Mouse (Mus musculus) stomach, embryonic 16.5 days (tissue): ENCODE data around the gene Aars2. TPM values are rescaled to one million over a fixed set of nuclear protein-coding genes. Genes with fewer than 3 reads are reported as not detected.

Experiments
- ATAC-seq: fragments of 200-750 bp; cut with Nextera tagmentation; 2 replicates; pipeline ENCODE4 v1.8.0; 2017; ENCODE audit warnings: moderate number of reproducible peaks, moderate TSS enrichment; ENCODE audit not compliant: insufficient read depth, low FRiP score
- H3K27ac ChIP-seq: fragments of 300-500 bp; sonication (generic); 2 replicates; pipeline ENCODE4 v1.5.1; 2014; ENCODE audit warnings: low read length
- H3K27me3 ChIP-seq: fragments of 300-500 bp; sonication (generic); 2 replicates; pipeline ENCODE4 v1.6.1; 2014; ENCODE audit warnings: low read length, control low read depth, mixed read lengths; ENCODE audit not compliant: control insufficient read depth, insufficient read depth
- H3K36me3 ChIP-seq: fragments of 300-500 bp; sonication (generic); 2 replicates; pipeline ENCODE4 v1.6.1; 2014; ENCODE audit warnings: low read length; ENCODE audit not compliant: control insufficient read depth, insufficient read depth
- H3K4me1 ChIP-seq: fragments of 300-500 bp; sonication (generic); 2 replicates; pipeline ENCODE4 v1.6.1; 2014; ENCODE audit warnings: low read length, control low read depth, mixed read lengths; ENCODE audit not compliant: control insufficient read depth, insufficient read depth
- H3K4me2 ChIP-seq: fragments of 300-500 bp; sonication (generic); 2 replicates; pipeline ENCODE4 v1.6.1; 2014; ENCODE audit warnings: low read depth, low read length, mixed read lengths
- H3K4me3 ChIP-seq: fragments of 300-500 bp; sonication (generic); replicated peaks from 2 replicates; pipeline ENCODE4 v1.5.1; 2014; ENCODE audit warnings: mild to moderate bottlenecking, low read length
- H3K9ac ChIP-seq: fragments of 300-500 bp; sonication (generic); 2 replicates; pipeline ENCODE4 v1.6.1; 2014; ENCODE audit warnings: low read length
- H3K9me3 ChIP-seq: fragments of 300-500 bp; sonication (generic); replicated peaks from 2 replicates; pipeline ENCODE4 v1.6.1; 2016; ENCODE audit warnings: low read length, control low read depth; ENCODE audit not compliant: control insufficient read depth
- WGBS: fragments of 180-500 bp; shearing (Covaris S2); extraction: QIAGEN DNeasy Blood & Tissue Kit; methylation state at CpG from one replicate; pipeline ENCODE4 v1.1.7; 2014; 5-methylcytosine and 5-hydroxymethylcytosine counted together
- polyA plus RNA-seq: library from polyadenylated mRNA; unstranded; fragments of >200 nt; fragmentation: Nextera tagmentation; extraction: Ambion mirVana; gene quantifications from 2 replicates; pipeline ENCODE4 v1.2.1, GENCODE M21; 2015

Aars2 gene
- polyA plus RNA-seq, 1 experiment from 2014 or later, result 17.0 TPM

DNA sequence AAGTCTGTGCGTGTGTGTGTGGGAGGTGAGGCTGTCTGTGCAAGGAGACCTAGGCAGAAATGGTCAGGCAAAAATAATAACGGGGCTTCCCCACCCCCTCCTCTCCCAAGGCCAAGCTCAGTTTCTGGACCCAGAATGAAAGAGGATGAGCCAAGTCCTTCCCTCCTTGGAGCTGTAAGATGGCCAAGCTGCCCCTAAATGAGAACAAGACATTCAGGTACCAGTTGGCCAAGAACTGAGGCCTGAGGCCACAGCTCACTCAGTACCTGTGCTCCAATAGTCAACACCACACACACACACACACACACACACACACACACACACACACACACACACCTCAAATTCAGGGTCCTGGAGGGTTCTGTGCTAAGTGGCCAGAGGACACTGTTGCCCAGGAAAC is 36.1 kb downstream of the Aars2 start:
- Histone ChIP-seq H3K27me3 (peaks cover 73% of the 10 kb centered on the region), H3K27ac (no peak overlapping the region), H3K9ac (no peak overlapping the region), H3K36me3 (no peaks in the 10 kb centered on the region), H3K4me2 (no peak overlapping the region), H3K9me3 (no peaks in the 10 kb centered on the region), H3K4me3 (no peak overlapping the region), H3K4me1 (peaks cover 7% of the 10 kb centered on the region; the same call in 1 of the 2 replicates)
- WGBS, result 67% methylated on average over 2 of the region's 2 CpGs
- no peak for ATAC-seq

DNA sequence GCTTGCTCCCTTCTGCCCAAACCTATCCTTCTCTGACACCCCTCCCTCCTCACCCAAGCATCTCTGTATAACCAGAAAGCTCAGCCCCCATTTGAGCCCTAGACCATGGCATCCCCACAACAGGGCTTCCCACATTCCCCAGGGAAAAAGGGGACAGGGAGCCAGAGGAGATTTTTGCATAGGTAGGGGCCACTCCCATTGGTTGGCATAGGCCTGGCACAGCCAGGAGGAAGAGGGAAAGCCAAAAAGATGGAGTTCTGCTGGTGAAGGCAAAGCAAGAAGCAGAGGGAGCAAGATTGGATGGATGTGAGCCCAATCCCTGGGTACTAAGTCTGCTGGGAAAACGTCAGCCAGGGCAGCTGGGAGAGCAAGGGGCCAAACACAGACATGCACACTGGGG is 36.5 kb downstream of the Aars2 start:
- Histone ChIP-seq H3K4me2 (no peak overlapping the region), H3K4me1 (peaks cover 7% of the 10 kb centered on the region; the same call in 1 of the 2 replicates), H3K9me3 (no peaks in the 10 kb centered on the region), H3K27ac (no peak overlapping the region), H3K27me3 (peaks cover 77% of the 10 kb centered on the region), H3K9ac (no peak overlapping the region), H3K36me3 (no peaks in the 10 kb centered on the region), H3K4me3 (no peak overlapping the region)
- WGBS, result 50% methylated on average over 1 of the region's 1 CpGs
- ATAC-seq, result no peak

DNA sequence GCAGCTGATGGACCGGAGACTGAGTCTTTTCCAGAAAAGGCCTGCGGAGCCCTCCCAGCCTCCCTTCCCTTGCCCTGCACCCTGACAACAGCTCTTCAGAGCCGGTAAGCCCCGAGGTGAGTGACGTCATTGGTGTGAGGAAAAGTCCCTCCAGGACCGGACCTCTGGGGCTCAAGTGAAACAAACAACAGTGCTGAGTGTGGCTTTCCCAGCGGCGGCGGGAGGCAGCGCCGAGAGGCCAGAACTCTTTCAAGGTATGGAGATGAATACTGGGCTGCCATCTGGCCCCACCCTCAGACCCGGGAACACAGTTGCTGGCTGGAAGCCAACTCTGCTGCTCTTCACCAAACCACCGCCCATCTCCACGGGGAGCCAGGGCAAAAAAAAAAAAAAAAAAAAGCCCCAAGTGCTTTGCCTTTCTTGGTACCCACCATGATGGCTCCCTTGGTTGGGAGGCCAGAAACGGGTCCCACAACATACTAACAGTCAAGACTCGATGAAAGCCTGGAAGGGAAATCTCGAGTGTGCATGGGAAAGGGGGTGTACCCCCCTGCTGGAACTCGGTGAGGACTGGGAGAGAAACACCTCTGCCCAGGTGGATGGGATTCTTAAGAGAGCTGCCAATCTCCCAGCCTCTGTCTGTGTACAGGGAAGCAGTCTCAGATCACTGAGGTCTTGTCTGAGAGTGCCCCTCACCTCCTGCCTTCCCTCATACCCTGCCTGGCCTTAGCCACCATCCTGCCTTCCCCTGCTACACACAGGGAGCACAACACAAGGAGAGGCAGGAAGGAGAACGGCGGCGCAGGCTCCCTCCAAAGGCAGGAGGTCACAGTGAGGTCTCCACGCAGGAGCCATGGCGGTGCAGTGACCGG is 37.6 kb downstream of the Aars2 start:
- WGBS, result 26% methylated on average over 24 of the region's 24 CpGs
- H3K4me3 ChIP-seq, result no peak overlapping the region
- no peak overlapping the region for H3K4me2 ChIP-seq
- ATAC-seq, result no peak
- H3K36me3 ChIP-seq, result no peaks in the 10 kb centered on the region
- H3K27ac ChIP-seq, result no peak overlapping the region
- H3K9me3 ChIP-seq, result no peaks in the 10 kb centered on the region
- H3K9ac ChIP-seq, result no peak overlapping the region
- H3K4me1 ChIP-seq, result peaks cover 7% of the 10 kb centered on the region
- peaks cover 81% of the 10 kb centered on the region for H3K27me3 ChIP-seq

DNA sequence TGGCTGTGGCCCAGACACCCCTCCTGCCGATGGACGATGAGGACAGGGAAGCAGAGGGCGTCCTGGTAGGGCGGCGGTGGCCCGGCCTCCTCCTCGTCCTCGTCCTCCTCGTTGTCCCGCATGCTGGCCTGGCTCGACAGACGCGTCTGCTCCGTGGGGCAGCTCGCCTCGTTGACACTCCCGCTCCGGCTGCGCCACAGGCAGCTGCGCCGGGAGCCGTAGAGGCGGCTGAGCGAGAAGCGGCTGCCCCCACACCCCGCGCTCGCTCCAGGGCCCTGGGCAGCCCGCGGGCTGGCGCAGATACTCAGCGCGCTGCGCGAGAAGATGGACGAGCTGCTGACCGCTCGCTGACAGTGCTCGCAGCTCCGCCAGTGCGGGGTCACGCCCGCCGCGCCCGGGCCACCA is 38.2 kb downstream of the Aars2 start:
- no peaks in the 10 kb centered on the region for H3K36me3 ChIP-seq
- no peak overlapping the region for H3K27ac ChIP-seq
- peaks cover 75% of the 10 kb centered on the region for H3K27me3 ChIP-seq
- H3K9me3 ChIP-seq, result no peaks in the 10 kb centered on the region
- H3K4me2 ChIP-seq, result peak overlapping the region; percentile 46
- 20% methylated on average over 46 of the region's 46 CpGs for WGBS
- H3K9ac ChIP-seq, result peak overlapping the region; percentile 10; the same call in 1 of the 2 replicates
- ATAC-seq, result no peak
- H3K4me3 ChIP-seq, result peak overlapping the region; percentile 25
- peaks cover 9% of the 10 kb centered on the region for H3K4me1 ChIP-seq

DNA sequence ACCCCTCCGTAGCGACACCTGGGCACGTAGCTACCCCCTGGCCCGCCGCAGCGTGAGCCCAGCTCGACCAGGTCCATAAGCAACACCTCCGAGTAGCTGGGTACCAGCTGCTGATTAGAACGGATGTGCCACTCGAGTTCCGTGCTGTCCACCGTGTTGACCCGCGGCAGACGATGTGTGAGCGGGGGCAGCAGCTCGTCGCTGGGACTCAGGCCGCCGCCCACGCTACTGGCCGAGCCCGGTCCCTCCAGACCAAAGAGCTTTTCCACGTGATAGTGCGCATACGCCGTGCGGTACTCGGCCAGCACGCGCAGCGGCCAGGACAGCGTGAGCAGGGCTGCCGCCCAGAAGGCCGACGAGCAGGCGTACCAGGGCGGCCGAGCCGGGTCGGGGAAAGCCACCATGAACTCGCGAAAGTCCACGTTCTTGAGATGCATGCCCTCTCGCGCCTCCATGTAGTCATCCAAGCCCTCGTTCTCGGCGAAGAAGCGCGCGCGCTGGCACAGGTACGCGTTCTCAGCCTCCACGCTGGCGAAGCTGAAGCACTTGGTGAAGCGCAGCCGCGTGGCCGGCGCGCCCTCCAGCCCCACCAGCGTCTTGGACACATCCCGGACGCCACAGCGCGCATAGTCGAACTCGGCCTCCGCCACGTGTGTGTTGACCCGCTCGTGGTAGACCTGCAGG is 38.8 kb downstream of the Aars2 start:
- peak overlapping the region; percentile 25 for H3K4me3 ChIP-seq
- WGBS, result 15% methylated on average over 74 of the region's 74 CpGs
- H3K9me3 ChIP-seq, result no peaks in the 10 kb centered on the region
- peaks cover 74% of the 10 kb centered on the region for H3K27me3 ChIP-seq
- peak overlapping the region; percentile 10; the same call in 1 of the 2 replicates for H3K9ac ChIP-seq
- H3K27ac ChIP-seq, result no peak overlapping the region
- no peaks in the 10 kb centered on the region for H3K36me3 ChIP-seq
- ATAC-seq, result no peak
- H3K4me1 ChIP-seq, result peaks cover 14% of the 10 kb centered on the region
- H3K4me2 ChIP-seq, result peak overlapping the region; percentile 46

DNA sequence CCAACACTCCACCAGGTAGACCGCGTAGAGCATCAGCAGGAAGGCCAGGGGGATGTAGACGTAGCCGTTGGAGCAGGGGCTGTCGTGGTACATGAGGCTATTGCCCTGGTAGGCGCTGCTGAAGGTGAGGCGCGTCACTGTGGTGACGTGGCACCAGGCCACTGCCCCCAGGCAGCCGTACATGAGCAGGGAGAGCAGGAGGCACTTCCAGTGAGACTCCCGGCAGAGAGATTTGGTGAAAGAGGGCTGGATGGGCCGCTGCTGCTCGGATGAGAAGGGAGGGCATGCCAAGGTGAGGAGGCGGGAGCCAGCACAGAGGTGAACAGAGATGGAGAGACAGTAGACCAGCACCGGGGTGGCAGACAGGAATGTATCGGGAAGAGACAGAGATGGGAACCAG is 40.3 kb downstream of the Aars2 start:
- H3K4me2 ChIP-seq, result no peak overlapping the region
- no peak overlapping the region for H3K27ac ChIP-seq
- H3K36me3 ChIP-seq, result no peaks in the 10 kb centered on the region
- peaks cover 16% of the 10 kb centered on the region for H3K4me1 ChIP-seq
- no peak for ATAC-seq
- no peak overlapping the region for H3K4me3 ChIP-seq
- 73% methylated on average over 16 of the region's 16 CpGs for WGBS
- peaks cover 68% of the 10 kb centered on the region for H3K27me3 ChIP-seq
- no peaks in the 10 kb centered on the region for H3K9me3 ChIP-seq
- no peak overlapping the region for H3K9ac ChIP-seq

DNA sequence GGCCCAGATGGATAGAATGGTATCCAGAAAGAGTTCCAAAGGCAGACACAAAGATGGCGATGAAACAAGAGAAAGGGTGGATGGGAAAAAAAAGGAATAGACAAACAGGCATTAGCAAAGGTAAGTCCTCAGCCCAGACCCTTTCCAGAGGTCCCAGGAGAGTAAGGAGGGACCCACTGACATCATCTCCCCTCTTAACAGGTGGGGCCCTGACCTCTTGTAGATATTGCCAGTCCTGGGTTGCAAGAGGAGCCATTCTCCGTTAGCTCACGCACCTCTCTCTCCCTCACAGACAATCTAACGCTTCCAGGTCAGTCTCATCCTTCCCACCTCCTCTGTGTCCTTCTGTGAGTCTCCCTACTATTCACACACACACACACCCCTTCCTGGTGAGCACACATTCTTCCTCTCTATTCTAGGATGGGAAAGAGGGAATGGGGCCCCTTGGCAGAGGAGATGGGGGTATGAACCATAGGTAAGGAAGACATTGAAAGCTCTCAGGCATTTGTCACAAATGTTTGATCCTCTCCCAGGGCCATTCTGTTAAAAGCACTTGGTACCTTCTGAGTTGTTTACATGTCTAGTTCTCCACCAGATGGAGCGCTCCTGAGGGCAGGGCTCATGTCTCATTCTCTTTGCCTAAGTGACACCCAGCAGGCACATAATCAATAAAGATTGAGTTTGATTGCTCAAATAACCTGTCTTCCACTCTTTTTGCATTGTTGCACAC is 41.0 kb downstream of the Aars2 start:
- Histone ChIP-seq H3K4me2 (no peak overlapping the region), H3K27ac (no peak overlapping the region), H3K4me3 (no peak overlapping the region), H3K4me1 (peaks cover 16% of the 10 kb centered on the region), H3K36me3 (no peaks in the 10 kb centered on the region), H3K27me3 (peaks cover 62% of the 10 kb centered on the region), H3K9me3 (no peaks in the 10 kb centered on the region), H3K9ac (no peak overlapping the region)
- no peak for ATAC-seq
- WGBS, result 80% methylated on average over 5 of the region's 5 CpGs

DNA sequence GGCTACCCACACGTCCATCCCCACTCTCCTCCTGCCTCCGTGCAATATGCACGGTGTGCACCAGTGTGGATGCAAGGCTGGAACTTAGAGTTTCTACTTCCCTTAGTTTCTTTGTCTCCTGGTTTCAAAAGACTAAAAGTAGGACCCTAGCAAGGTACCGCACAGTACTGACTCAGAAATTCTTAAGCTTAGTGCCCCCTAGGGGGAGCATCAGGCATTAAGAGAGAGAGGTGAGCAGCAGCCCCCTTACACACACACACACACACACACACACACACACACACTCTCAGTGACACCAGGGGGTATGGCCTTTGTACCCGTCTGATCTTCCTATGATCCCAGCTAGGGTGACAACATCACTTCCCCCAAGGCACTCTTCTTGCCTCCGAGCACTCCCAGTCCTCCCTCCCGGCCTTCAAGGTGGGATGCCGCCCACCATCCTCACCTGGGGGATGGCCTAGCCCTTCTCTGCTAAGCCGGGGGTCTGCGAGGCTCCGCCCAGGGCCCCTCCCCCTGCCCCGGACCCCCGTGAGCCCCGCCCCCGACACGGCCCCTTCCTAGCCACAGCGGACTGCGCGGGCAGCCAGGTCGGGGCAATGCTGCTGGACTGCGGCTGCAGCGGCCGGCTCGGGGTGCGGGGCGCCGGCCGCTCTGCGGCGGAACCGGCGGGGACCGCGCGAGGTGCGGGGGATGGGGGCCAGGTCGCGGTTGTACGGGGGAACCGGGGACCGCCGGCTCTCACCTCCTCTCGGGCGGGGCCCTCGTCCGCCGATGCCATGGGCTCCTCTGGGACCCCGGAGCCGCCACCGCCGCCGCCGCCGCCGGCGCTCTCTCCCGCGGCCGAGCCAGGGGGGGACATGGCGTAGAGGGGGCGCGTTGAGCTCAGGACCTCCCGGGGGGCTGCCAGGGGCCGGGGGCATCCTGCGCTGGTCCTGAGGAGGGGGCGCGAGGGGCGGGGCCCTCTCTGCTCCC is 42.2 kb downstream of the Aars2 start:
- H3K9me3 ChIP-seq, result no peaks in the 10 kb centered on the region
- ATAC-seq, result peak; percentile 26; the same call in 1 of the 2 replicates
- peak overlapping the region; percentile 67 for H3K4me3 ChIP-seq
- peak overlapping the region; percentile 80 for H3K9ac ChIP-seq
- H3K36me3 ChIP-seq, result no peaks in the 10 kb centered on the region
- H3K4me1 ChIP-seq, result peaks cover 16% of the 10 kb centered on the region
- WGBS, result 3% methylated on average over 64 of the region's 68 CpGs
- peaks cover 50% of the 10 kb centered on the region for H3K27me3 ChIP-seq
- H3K27ac ChIP-seq, result no peak overlapping the region
- H3K4me2 ChIP-seq, result peak overlapping the region; percentile 98
